Mouse (Mus musculus) layer of hippocampus, postnatal 25 days (tissue): Measurements from ENCODE around the gene Bean1. TPM values are rescaled to one million over a fixed set of nuclear protein-coding genes. Genes with fewer than 3 reads are reported as not detected.

Source experiments
- DNase-seq, 2 experiments: peaks; one replicate each; pipeline ENCODE4 v3.0.0; 2022; ENCODE audit warnings: mixed read lengths in 2 of 2, low spot score in 1 of 2; ENCODE audit errors: extremely low spot score in 1 of 2
- total RNA-seq, 2 experiments: library from RNA; stranded (reverse); gene quantifications; 2 replicates each; pipeline ENCODE4 v1.2.3; 2021

Gene Bean1
- total RNA-seq, 2 experiments from 2014 or later: 5.8 to 5.9 TPM

DNA sequence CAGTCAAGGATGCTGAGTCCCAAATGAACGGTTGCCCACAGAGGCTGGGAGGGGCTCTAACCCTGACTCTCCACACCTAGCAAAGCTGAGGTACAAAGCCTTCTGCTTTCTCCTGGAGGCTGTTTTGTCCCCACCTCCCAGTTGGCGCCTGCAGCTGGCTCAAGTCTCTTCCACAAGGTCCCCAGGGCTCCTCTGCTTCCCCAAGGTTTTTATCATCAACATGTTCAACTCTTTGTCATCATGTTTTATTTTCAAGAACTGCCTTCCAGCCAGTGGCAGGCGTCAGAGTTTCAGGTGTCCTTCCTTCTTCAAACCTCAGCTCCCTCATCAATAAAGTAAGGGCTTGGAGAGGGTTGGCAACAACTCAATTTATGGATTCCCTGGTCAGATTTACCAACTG, 781 bp upstream of the Bean1 start:
- no peak for DNase-seq

DNA sequence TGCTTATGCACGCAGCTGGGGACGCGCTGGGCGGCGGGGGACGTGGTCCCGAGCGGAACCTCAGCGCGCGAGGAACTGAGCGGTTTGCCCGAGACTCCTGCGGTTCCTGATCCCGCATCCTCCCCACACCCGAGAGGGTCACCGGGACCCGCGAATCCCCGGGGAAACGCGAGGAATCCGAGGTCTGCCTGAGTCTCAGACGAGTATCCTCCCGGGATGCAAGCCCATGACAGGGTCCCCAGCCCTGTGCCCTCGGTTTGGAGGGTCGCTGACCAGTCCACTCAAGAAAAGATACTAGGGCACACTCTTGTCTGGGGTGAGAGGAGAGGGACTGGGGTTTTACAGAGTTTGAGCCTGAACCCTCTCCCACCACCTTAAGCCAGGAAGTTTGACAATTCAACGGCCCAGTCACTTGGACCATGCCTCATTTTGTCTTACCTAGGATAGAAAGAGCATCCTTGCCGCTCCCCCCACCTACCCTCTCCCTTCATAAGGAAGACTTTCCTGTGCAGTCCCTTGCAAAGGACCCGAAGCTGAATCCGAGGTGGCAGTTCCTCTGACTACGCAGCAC, 893 bp downstream of the Bean1 start:
- no peak for DNase-seq

DNA sequence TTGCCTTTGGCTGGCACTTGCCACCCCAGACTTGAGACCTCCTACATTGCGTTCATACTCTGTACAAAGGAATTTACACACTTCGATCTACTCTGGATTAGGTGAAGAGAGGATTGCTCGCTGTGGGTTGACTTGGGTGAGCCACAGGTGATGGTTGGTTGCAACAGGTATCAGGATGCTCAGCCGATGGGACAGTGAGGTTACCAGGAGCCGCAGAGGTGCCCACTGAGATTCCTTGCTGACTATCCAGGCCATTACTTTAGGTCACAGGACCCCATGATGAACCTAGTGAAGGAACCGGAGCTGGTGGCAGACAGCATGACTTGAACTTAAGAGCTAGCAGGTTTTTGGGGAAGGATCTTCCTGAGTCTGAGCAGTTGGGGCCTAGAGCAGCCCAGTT, 2.2 kb downstream of the Bean1 start:
- no peak for DNase-seq

DNA sequence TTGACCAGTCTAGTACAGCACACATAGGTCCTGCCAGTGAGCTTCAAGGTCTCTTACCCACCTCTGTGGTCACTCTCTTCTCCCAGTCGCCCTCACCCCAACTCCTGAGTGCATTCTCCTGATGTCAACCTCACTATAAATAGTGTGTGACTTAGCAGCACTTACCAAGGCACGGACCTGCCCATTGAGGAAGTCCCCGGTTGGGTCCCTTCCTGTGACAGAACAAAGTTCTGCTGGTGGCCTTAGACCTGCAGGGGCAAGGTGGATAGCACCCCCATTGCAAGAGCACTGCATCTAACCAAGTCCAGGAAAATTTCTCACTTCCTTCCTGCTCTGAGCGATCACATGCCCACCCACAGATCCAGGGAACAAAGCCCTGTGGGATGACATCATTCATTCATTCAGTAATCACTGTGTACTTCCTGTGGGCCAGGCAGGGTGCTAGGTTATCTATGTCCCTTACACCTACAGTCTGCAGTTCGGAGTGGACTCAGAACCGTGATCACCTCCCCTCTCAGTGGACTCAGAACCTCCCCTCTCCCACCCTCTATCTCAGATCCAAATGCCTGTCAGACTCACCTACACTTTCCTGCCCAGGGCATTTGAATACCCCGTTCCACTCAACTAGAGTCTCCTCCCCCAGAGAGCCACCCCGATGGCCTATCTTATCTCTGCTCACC, 5.7 kb downstream of the Bean1 start:
- DNase-seq: no peak

DNA sequence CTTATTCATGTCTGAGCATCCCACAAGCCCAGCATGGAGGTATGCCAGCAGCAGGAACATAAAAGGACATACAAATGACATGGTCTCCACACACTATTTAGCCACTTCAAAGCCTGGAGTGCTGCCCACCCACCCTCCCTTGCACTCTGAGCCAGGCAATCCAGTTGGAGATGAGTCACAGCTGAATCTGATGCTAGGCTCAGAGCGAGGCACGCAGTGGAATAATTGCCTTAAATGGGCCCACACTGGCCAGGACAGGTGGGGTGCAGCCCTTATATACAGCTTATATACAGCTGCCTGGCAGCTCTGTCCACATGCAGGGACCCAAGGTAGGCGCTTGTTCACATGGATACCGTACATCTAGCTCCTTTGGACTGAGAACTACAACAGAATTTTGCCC, 6.8 kb downstream of the Bean1 start:
- DNase-seq: no peak

DNA sequence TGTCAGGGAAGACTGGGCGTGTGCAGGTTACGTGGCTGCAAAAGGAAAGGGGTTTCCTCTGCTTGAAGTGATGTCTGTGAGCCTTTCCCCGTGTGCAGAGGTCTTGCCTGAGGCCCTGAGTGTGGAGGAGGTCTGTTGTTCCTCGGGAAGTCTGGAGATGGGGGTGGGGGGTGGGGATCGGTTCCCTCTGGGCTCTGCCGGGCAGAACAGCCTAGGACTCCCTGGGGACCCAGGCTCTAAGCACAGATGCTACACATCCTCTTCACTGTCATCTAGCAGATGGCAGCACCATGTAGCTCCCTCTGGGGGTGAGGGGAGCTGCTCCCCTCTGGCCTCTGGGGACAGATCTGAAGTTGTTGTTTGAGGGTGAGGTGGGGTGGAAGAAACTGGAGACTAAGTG, 14.7 kb downstream of the Bean1 start:
- no peak for DNase-seq

DNA sequence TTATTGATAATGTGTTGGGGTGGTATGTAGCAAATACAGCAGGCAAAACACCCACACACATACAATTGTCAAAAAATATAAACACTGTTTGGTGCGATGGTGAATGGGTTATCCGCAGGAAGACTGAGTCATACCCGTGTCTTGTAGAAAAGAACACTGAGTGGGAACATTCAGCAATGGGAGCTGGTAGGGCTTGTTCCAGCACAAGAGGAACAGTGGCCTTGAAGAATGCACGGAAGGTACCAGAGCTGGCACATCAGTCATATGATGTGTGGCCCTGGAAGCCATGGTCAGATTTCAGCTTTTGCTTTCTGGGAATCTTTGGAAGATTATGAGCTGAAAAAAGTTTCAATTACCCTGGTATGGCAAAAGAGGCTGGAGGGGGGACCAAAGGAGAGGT, 16.6 kb downstream of the Bean1 start:
- DNase-seq: no peak

DNA sequence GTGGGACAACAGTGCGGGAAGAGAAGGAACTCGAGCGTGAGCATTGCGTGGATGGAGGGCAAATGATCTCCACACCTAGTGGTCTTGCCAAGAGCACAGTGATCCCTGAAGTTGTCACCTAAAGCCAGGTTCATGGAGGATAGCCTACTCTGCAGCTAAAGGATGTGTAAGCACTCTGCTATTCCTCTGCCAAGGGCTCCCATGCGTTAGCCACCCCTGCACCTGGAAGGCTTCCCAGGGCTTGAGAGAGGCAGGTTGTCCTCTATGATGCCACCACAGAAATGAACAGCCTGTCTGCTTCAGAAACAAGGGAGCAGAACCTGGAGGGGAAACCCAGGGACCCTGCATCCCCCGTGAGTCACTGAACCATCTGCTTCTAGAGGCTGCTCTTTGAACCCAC, 17.4 kb downstream of the Bean1 start:
- DNase-seq: no peak

DNA sequence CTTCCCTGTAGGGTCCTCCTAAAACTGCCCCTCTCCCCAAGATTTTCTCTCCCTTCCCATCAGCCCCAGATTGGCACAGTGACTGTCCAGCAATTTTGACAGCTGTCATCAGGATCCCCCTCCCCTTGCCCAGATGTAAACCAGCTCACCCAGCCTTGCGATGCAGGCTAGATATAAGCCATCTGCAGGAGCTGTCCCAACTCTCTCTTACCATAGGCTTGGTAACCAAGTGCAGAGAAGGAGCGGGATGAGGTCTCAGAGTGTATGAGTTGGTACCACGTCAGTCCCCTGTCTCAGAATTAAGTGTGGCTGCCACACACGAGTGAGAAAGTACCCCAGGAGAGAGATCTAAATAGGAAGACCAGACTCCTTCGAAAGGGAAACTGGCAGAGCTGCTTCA, 18.2 kb downstream of the Bean1 start:
- no peak for DNase-seq

DNA sequence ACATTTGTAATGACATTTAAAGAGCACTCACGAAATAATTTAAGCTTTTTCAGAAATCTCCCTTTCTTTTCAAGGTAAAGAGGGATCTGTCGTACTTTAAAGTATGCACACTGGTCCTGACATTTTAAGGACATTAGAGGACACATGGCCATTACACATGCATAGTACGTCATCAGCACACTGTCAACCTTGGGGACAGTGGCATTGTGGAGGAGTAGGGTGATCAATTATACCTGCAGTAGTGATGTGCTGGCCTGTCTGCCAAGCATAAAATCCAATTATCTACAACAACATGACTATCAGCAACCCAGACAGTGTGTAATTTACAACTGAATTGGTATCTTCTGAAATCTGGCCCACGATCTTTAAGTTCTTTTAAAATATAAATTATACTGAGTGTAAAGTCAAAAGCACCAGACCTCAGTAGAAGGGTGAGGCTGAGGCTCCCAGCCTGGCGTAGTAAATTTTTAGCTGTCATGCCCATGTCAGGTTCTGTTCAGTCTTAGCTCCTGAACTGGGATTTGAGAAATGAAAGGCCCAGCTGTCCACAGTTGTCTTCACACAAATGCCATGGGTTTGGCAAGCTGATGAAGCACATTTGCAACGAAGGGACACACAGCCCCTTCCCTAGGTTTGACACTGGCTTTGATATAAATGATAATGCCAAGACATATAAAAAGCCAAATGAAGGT, 20.7 kb downstream of the Bean1 start:
- no peak for DNase-seq

DNA sequence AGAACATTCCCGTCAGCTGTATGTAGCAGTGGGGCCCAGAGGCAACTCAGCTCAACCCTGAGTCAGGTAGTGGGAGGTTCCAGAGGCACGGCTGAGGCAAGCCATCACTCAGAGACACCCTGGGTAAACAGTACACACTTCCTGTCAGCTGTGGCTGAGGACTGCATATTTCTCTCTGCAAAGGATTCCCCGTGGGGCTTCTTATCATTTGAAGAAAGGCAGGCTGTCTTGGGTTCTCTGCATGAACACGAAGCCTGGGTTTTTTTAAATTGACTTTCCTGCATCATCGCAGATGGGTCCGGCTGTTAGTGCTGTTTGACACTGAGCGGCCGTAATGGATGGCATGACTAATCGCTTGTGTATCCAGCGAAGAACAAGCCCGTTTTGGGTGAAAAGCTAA, 21.3 kb downstream of the Bean1 start:
- DNase-seq: no peak

DNA sequence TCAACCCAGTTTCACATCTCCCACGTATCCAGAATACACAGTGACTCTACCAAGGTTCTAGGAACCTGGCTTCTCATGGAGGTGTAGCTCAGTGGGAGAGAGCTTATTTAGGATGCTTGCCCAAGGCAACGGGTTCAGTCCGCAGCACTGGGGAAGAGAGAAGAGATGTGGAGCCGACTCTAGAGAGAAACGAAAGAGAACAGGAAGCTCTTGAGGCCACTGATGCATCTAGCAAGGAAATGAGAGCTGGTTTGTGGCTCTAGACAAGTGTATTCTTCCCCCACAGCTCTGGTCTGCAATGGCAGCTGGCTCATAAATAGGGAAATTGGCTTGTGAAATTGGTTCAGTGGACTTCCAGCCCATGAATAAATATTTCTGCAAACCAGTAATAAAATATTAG, 29.6 kb downstream of the Bean1 start:
- no peak for DNase-seq

DNA sequence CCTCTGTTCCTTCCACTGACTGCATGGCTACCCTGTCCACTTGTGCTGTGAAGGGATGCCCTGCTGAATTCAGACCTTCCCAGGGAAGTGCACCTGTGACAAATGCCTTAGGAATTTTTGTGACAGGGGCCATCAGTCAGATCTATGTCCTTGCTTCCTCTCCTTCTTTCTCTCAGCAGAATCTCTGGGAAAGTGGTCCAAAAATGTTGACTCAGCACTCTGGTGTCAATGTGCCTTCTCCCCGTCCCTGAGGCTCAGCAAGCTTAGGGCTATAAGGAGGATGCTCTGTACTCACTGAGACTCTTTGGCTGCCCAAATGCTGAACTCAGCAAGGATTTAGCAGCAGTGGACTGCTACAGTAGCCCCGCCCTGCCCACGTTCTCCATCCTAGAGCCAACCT, 31.4 kb downstream of the Bean1 start:
- DNase-seq: no peak

DNA sequence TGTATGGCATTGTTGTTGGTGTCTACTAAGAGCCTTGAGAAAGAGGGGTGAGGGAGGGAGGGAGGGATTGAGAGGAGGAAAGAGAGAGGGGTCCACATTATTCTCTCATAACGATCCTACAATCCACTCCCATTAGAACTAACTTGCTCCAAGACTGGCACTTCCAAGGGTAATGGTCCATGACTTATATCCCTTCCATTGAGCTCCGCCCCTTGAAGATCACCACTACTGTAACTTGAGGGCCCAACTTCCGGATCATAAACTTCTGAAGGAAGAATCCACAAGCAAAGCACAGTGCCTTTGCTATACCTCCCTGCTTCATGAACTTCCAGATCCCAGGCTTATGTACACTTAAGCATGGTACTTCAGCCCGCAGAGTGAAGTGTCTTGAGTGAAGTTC, 32.1 kb downstream of the Bean1 start:
- no peak for DNase-seq

DNA sequence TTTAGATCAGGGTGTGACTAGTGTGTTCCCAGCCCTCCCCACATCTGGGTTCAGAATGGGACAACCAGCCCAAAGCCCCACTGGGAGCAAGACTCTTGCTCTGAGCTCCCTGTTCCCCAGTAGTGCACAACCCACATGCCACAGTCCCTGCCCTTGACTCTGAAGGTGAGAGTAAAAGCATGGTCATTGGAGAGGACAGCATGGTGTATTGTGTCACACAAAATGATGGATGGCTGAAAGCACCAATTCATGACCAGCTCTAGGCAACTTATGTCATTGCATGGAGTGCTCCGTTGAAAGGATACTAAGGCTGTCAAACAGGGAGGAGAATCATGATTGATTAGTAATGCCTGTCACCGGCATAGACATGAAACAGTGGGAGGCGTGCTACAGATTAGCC, 35.0 kb downstream of the Bean1 start:
- no peak for DNase-seq

DNA sequence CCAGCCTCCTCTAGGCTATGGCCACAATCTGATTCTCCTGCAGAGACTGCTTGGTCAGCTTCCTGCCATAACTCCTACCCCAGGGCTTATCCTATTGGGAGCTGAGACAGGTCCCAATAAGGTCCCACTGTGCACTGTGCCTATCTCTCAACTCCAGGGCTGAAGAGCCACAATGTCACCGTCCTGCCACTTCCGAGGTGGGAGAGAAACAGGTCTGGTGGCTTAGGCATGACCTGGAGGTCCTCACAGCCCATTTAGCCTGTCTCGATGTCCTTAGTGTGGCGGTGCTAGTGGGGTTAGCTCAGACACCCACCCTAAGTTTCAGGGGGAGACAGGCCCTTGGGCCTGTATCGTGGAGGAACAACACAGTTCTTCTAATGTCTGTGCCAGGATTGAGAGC, 47.4 kb downstream of the Bean1 start:
- no peak for DNase-seq

DNA sequence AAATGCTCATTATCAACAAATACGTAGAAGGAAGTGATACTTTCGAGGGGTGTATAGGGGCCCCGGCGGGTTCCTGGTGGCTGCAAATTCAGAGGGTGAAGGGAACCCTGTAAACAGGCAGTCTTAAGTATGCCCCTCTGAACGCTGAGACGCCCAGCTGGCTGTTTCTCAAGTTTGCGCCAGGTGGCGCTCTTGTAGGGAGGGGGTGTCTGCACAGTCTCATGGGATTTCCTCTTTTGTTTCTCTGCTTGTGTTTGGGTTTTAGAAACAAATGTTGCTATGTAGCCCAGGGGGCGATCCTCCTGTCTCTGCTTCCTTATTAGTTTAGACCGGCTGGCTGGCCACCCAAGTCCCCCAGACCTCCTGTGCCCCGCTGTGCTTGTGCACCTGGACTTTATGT, 48.8 kb downstream of the Bean1 start:
- DNase-seq: peak; percentile 32 to 59

DNA sequence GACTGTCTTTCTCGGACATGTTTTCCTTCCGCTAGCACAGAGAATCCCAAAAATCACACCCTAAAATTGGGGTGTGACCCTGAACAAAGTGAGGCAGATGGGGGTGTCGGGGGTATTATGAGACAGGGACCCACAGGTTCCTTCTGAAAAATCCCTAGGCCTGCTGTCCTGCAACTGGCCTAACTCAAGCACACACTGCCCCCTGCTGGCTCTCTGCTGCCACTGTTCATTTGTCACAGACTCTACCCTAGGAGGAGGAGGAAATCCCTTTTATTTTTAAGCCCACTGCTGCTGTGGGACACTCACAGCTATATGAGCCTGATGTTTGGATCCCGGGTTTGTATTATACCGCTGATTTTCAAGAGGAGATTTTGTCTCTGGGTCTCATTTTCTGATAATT, 49.6 kb downstream of the Bean1 start:
- DNase-seq: peak; percentile 76 to 89

DNA sequence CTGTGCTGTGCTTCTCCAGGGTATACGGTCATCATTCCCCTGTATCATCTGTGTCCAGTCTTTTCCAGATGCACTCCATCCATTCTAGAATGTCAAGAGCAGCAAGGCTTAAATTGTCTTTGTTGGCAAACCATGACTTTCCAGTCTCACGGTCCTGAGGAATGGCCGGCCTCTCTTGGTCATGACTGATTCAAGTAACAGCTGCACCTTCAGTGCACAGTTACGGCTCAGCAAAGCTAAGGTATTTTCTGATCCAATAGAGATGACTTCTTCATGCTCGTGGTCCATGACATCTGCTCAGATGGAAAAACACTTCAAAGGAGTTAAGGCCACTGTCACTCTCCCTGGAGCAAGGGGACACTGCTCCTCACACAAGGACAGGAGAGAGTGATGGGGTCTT, 56.8 kb downstream of the Bean1 start:
- no peak for DNase-seq

DNA sequence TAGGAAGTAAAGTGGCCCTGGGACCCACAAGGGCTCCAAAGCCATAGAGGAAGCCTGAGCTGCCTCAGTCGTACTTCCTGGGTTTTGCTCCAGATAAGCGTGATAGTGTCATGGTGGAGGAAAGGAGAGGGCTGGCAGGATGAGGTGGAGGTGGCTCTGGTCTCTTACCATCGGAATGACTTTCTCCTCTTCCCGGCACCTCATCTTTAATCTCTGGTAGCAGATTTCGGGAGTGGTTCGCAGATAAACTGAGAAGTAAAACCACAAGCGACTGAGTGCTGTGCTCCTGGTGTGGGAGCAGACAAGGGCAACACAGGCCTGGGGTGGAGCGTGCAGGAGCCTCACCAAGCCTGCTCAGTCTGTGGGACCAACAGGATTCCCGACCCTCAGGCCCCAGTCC, 60.1 kb downstream of the Bean1 start:
- no peak for DNase-seq

DNA sequence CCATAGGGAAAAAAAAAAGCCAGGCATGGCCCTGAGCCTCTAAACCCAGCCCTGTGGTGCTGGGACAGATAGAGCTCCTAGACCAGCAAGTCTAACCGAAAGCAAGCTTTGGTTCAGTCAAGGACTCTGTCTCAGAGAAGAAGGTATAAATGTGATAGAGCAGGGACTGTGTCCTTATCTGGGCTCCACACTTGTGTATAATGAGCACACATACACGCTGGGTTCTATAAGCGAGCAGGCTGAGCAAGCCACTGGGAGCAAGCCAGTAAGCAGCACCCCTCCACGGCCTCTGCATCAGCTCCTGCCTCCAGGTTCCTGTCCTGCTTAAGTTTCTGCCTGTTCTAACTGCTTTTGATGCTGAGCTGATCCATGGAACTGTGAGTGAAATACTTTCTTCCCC, 61.8 kb downstream of the Bean1 start:
- no peak for DNase-seq

DNA sequence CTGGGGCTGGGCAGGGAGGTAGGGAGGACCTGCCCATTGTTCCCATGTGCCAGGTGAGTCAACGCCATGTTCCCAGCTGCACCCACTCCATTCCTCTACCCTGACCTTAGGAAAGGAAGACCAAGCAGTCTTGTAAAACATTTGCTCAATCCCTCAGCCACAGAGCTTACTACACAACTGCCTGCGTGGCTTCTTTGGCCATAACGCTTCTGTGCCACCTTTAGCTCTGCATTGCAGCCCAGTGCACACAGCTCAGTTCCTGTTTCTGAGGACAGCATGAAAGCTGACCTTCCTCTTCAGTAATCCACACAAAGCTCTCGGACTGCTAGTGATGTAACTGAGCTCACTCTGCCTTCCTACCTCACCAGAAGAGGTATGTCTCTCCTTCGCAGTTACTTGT, 62.7 kb downstream of the Bean1 start:
- no peak for DNase-seq
